Mouse (Mus musculus) stomach, postnatal 0 days (tissue): Measurements from ENCODE around the gene Dsn1.

Source experiments
- CTCF ChIP-seq: IDR thresholded peaks from 2 replicates; pipeline ENCODE4 v1.5.1; 2016; ENCODE audit warnings: antibody characterized with exemption, low read depth, mild to moderate bottlenecking, moderate library complexity
- EP300 ChIP-seq: optimal IDR thresholded peaks from 2 replicates; pipeline ENCODE3; 2016; ENCODE audit warnings: antibody characterized with exemption

DNA sequence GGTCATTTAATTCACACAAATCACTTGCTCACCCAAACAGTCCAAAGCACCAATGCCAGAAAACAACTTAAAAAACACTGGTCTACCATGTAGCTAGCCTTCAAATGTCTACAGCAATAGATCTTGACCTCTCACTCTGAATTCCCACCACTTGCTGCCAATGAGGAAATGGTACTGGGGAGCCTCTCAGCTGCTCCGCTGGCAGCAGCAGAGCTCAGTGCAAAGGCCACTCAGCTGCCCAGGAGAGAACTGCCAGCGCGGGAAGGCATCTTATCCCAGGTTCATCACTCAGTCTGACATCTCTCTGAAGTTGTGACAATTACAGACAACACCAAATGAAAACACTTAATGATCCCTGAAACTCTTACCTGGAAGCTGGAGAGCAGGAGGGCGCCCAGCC lies 4.6 kb downstream of the Dsn1 start:
- TF ChIP-seq CTCF (no peak), EP300 (no peak)
